Mouse (Mus musculus): ENCODE measurements around the gene Tmem50a. TPM values are rescaled to one million over a fixed set of nuclear protein-coding genes. Genes with fewer than 3 reads are reported as not detected.

Tmem50a gene
- polyA plus RNA-seq, 1 experiment from 2014 or later: 114 TPM

DNA sequence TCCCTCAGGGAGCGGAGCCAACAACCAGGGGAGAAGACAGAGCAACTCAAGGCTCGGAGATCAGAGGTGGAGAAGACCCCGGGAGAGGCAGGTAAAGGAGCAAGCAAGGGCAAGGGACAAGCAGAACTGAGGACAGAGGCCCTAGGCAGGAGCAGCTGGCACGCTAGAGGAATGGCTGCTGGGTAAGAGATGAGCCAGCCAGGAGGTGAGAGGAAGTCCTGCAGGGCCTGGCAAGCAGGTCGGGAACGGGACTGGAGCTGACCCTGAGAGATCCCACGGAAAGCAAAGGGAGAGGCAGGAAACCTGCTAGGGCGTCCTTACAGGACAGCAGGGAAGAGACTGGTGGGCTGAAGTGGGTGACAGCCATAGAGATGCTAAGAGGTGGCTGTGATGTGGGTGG is 13.7 kb downstream of the Tmem50a start:
- Histone ChIP-seq H3K27ac (ENCODE audit: low read depth, low read length) (no peak overlapping the region), H3K27me3 (ENCODE audit: control insufficient read depth, insufficient read depth, low read length) (no peaks in the 10 kb centered on the region), H3K9me3 (ENCODE audit: control insufficient read depth, low read length) (no peaks in the 10 kb centered on the region), H3K36me3 (ENCODE audit: control insufficient read depth, insufficient read depth, low read length) (peaks cover 8% of the 10 kb centered on the region; the same call in 1 of the 2 replicates), H3K9ac (ENCODE audit: low read length) (no peak overlapping the region), H3K4me3 (ENCODE audit: low read depth, low read length) (no peak overlapping the region), H3K4me2 (ENCODE audit: low read depth, low read length, severe bottlenecking) (no peak overlapping the region), H3K4me1 (replicated peaks; ENCODE audit: control insufficient read depth, insufficient read depth, low read length) (no peaks in the 10 kb centered on the region)
- no peak for ATAC-seq (replicated peaks; ENCODE audit: low FRiP score)
- WGBS: 89% methylated on average over 8 of the region's 8 CpGs
- no peak for DNase-seq (ENCODE audit: low spot score)

DNA sequence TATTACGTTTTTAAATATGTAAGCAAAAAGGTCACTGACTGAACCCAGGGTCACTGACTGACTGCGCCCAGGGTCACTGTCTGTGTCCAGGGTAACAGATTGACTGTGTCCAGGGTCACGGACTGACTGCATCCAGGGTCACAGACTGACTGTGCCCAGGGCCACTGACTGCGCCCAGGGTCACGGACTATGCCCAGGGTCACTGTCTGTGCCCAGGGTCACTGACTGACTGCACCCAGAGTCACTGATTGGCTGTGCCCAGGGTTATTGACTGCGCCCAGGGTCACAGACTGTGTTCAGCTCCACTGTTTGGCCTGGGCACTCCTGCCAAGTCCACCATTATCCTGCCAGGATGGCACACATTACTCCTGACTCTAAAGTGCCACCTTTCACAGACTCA is 17.6 kb downstream of the Tmem50a start:
- H3K4me2 ChIP-seq (ENCODE audit: low read depth, low read length, severe bottlenecking): no peak overlapping the region
- no peak overlapping the region for H3K27ac ChIP-seq (ENCODE audit: low read depth, low read length)
- H3K36me3 ChIP-seq (ENCODE audit: control insufficient read depth, insufficient read depth, low read length): no peaks in the 10 kb centered on the region; the same call in 1 of the 2 replicates
- no peak for DNase-seq (ENCODE audit: low spot score)
- H3K27me3 ChIP-seq (ENCODE audit: control insufficient read depth, insufficient read depth, low read length): no peaks in the 10 kb centered on the region
- ATAC-seq (replicated peaks; ENCODE audit: low FRiP score): no peak
- no peak overlapping the region for H3K9ac ChIP-seq (ENCODE audit: low read length)
- WGBS: 92% methylated on average over 6 of the region's 6 CpGs
- H3K4me3 ChIP-seq (ENCODE audit: low read depth, low read length): no peak overlapping the region
- H3K4me1 ChIP-seq (replicated peaks; ENCODE audit: control insufficient read depth, insufficient read depth, low read length): no peaks in the 10 kb centered on the region
- H3K9me3 ChIP-seq (ENCODE audit: control insufficient read depth, low read length): no peaks in the 10 kb centered on the region

DNA sequence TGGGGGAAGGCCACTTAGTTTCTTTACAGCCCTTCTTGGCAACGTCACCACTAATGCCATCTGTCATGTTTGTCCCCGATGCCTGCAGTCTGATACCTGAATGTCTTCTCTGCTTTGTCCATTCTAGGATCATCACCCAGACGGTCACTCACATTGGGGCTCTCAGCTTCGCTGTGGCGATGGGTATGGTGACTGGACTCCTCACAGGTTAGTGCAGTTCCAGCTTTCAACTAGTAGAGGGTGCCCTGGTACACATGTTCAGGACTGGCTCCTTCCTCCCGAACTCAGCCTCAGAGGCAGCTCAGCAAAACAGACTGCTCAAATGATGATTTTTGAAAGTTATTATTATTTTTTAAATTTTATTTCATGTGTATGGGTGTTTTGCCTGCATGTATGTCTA is 22.7 kb downstream of the Tmem50a start:
- WGBS: 85% methylated on average over 6 of the region's 6 CpGs
- Histone ChIP-seq H3K36me3 (ENCODE audit: control insufficient read depth, insufficient read depth, low read length) (no peaks in the 10 kb centered on the region; the same call in 1 of the 2 replicates), H3K9ac (ENCODE audit: low read length) (no peak overlapping the region), H3K4me2 (ENCODE audit: low read depth, low read length, severe bottlenecking) (no peak overlapping the region), H3K9me3 (ENCODE audit: control insufficient read depth, low read length) (no peaks in the 10 kb centered on the region), H3K4me3 (ENCODE audit: low read depth, low read length) (no peak overlapping the region), H3K4me1 (replicated peaks; ENCODE audit: control insufficient read depth, insufficient read depth, low read length) (no peaks in the 10 kb centered on the region), H3K27ac (ENCODE audit: low read depth, low read length) (no peak overlapping the region), H3K27me3 (ENCODE audit: control insufficient read depth, insufficient read depth, low read length) (no peaks in the 10 kb centered on the region)
- DNase-seq (ENCODE audit: low spot score) (no peak), ATAC-seq (replicated peaks; ENCODE audit: low FRiP score) (no peak)

DNA sequence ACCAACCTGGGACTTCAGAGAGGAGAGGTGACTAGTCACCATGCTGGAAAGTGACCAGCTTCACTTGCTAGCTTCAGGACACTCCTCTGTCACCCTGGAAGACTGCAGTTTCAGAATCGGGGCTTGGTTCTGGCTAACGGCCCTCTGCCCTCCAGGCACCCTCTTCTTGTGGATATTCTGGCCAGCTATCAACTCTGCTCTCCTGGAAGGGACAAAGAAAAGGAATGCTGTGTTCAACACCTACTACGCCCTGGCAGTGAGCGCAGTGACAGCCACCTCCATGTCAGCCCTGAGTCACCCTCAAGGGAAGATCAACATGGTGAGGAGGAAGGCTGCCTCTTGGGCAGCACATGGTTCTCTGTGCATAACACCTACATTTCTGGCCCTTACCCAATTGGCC is 30.5 kb downstream of the Tmem50a start:
- H3K27me3 ChIP-seq (ENCODE audit: control insufficient read depth, insufficient read depth, low read length): no peaks in the 10 kb centered on the region
- no peak overlapping the region for H3K4me3 ChIP-seq (ENCODE audit: low read depth, low read length)
- no peak overlapping the region for H3K27ac ChIP-seq (ENCODE audit: low read depth, low read length)
- DNase-seq (ENCODE audit: low spot score) (no peak), ATAC-seq (replicated peaks; ENCODE audit: low FRiP score) (no peak)
- 0 out of 2 replicates have a peak, but pooled peaks cover 2% of the 10 kb centered on the region for H3K4me1 ChIP-seq (replicated peaks; ENCODE audit: control insufficient read depth, insufficient read depth, low read length)
- WGBS: 95% methylated on average over 4 of the region's 4 CpGs
- no peaks in the 10 kb centered on the region for H3K36me3 ChIP-seq (ENCODE audit: control insufficient read depth, insufficient read depth, low read length)
- no peaks in the 10 kb centered on the region for H3K9me3 ChIP-seq (ENCODE audit: control insufficient read depth, low read length)
- H3K9ac ChIP-seq (ENCODE audit: low read length): no peak overlapping the region
- H3K4me2 ChIP-seq (ENCODE audit: low read depth, low read length, severe bottlenecking): no peak overlapping the region

DNA sequence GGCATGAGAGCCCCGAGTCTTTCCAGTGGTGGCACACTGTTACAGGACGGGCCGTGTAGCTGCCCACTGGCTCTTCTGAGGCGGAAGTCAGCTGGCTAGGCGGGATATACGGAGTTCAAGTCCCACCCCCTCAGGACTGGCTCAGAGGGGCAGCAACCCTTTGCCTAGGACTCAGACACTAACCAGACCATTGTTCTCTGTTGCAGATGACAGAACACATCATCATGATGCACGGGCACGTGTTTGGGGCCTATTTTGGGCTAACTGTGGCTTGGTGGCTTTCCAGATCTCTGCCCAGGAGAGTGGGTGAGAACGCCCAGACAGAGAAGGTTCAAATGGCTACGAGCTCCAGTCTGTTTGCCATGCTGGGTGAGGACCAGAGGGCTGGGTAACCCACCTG is 31.0 kb downstream of the Tmem50a start:
- Histone ChIP-seq H3K4me1 (replicated peaks; ENCODE audit: control insufficient read depth, insufficient read depth, low read length) (0 out of 2 replicates have a peak, but pooled peaks cover 2% of the 10 kb centered on the region), H3K9me3 (ENCODE audit: control insufficient read depth, low read length) (no peaks in the 10 kb centered on the region), H3K4me2 (ENCODE audit: low read depth, low read length, severe bottlenecking) (no peak overlapping the region), H3K27me3 (ENCODE audit: control insufficient read depth, insufficient read depth, low read length) (no peaks in the 10 kb centered on the region), H3K4me3 (ENCODE audit: low read depth, low read length) (no peak overlapping the region), H3K36me3 (ENCODE audit: control insufficient read depth, insufficient read depth, low read length) (no peaks in the 10 kb centered on the region), H3K27ac (ENCODE audit: low read depth, low read length) (no peak overlapping the region), H3K9ac (ENCODE audit: low read length) (no peak overlapping the region)
- ATAC-seq (replicated peaks; ENCODE audit: low FRiP score) (no peak), DNase-seq (ENCODE audit: low spot score) (no peak)
- WGBS: 88% methylated on average over 10 of the region's 10 CpGs

DNA sequence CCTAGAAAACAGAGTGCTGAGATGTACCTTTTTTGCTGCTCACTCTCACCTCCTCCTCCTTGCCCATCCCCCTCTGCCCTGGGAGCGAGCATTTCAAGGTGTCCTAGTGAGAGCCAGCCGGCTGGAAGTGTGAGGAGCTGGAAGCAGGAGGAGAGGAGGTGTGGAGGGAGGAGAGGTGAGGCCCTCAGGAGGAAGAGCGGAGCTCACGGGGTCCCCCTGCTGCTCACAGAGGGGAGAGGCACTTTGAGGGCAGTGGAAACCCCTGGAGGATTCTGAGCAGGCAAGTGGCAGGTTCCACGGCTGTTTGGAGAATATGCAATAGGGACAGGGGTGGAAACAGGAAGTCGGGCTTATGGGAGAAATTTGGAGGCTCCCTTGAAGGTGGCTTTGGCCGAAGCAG is 31.6 kb downstream of the Tmem50a start:
- H3K9ac ChIP-seq (ENCODE audit: low read length): no peak overlapping the region
- H3K27me3 ChIP-seq (ENCODE audit: control insufficient read depth, insufficient read depth, low read length): no peaks in the 10 kb centered on the region
- H3K27ac ChIP-seq (ENCODE audit: low read depth, low read length): no peak overlapping the region
- peak; percentile 73 for DNase-seq (ENCODE audit: low spot score)
- no peak overlapping the region for H3K4me3 ChIP-seq (ENCODE audit: low read depth, low read length)
- ATAC-seq (replicated peaks; ENCODE audit: low FRiP score): no peak
- no peaks in the 10 kb centered on the region for H3K9me3 ChIP-seq (ENCODE audit: control insufficient read depth, low read length)
- H3K36me3 ChIP-seq (ENCODE audit: control insufficient read depth, insufficient read depth, low read length): no peaks in the 10 kb centered on the region
- no peak overlapping the region for H3K4me2 ChIP-seq (ENCODE audit: low read depth, low read length, severe bottlenecking)
- 0 out of 2 replicates have a peak, but pooled peaks cover 2% of the 10 kb centered on the region for H3K4me1 ChIP-seq (replicated peaks; ENCODE audit: control insufficient read depth, insufficient read depth, low read length)
- 39% methylated on average over 7 of the region's 7 CpGs for WGBS

DNA sequence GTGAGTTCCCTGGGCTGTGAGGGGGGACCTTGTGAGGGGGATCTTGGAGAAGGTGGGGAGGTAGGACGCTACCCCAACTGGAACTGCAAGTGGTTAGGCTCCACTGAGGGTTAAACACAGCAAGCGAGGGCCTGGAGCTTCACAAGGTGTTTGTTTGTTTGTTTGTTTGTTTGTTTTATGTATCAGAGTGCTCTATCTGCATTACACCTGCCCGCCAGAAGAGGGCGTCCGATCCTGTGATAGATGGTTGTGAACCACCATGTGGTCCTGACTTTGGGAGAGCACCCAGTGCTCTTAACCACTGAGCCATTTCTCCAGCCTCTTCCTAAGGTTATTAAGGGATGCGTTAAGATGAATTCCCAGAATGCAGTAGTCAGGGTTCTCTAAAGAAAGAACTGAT is 34.8 kb downstream of the Tmem50a start:
- 29% methylated on average over 6 of the region's 6 CpGs for WGBS
- H3K36me3 ChIP-seq (ENCODE audit: control insufficient read depth, insufficient read depth, low read length): no peaks in the 10 kb centered on the region
- H3K9ac ChIP-seq (ENCODE audit: low read length): peak overlapping the region; percentile 14

DNA sequence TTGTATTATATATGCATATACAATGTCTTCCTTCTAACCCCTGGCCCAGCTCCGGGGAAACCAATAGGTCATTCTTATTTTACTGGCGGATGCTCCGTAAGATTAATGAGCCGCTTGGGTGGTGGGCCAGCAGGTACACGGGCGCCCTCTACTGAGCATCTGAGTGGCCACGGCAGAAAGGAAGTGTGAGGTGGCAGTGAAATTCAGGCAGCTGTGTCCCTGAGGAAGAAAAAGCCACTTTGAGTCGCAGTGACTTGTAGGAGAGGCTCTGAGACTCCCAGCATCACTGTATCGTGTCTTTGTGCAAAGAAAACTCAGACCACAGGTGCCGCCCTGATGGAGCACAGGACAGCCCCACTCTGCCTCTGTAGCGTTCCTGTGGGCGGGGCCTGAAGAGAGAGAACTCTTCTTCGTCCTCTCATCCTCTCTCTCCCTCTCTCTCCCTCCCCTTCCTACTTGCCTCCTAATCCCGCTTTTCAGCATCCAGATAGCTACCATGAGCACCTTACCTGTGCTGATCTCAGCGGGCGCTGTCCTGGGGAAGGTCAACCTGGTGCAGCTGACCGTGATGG is 35.3 kb downstream of the Tmem50a start:
- H3K36me3 ChIP-seq (ENCODE audit: control insufficient read depth, insufficient read depth, low read length): no peaks in the 10 kb centered on the region
- H3K27me3 ChIP-seq (ENCODE audit: control insufficient read depth, insufficient read depth, low read length): no peaks in the 10 kb centered on the region
- H3K9ac ChIP-seq (ENCODE audit: low read length): peak overlapping the region; percentile 14
- peak overlapping the region; percentile 47 for H3K4me2 ChIP-seq (ENCODE audit: low read depth, low read length, severe bottlenecking)
- H3K27ac ChIP-seq (ENCODE audit: low read depth, low read length): no peak overlapping the region
- ATAC-seq (replicated peaks; ENCODE audit: low FRiP score) (peak; percentile 27; the same call in 1 of the 2 replicates), DNase-seq (ENCODE audit: low spot score) (peak; percentile 84)
- H3K9me3 ChIP-seq (ENCODE audit: control insufficient read depth, low read length): no peaks in the 10 kb centered on the region
- WGBS: 3% methylated on average over 17 of the region's 17 CpGs
- 0 out of 2 replicates have a peak, but pooled peaks cover 2% of the 10 kb centered on the region for H3K4me1 ChIP-seq (replicated peaks; ENCODE audit: control insufficient read depth, insufficient read depth, low read length)
- H3K4me3 ChIP-seq (ENCODE audit: low read depth, low read length): peak overlapping the region; percentile 32

More for the DNA sequence above, 34.8 kb downstream of the Tmem50a start:
- Histone ChIP-seq H3K4me1 (replicated peaks; ENCODE audit: control insufficient read depth, insufficient read depth, low read length) (0 out of 2 replicates have a peak, but pooled peaks cover 2% of the 10 kb centered on the region), H3K4me3 (ENCODE audit: low read depth, low read length) (peak overlapping the region; percentile 32), H3K9me3 (ENCODE audit: control insufficient read depth, low read length) (no peaks in the 10 kb centered on the region), H3K27ac (ENCODE audit: low read depth, low read length) (no peak overlapping the region), H3K27me3 (ENCODE audit: control insufficient read depth, insufficient read depth, low read length) (no peaks in the 10 kb centered on the region), H3K4me2 (ENCODE audit: low read depth, low read length, severe bottlenecking) (peak overlapping the region; percentile 47; the same call in 1 of the 2 replicates)
- DNase-seq (ENCODE audit: low spot score) (no peak), ATAC-seq (replicated peaks; ENCODE audit: low FRiP score) (no peak)

DNA sequence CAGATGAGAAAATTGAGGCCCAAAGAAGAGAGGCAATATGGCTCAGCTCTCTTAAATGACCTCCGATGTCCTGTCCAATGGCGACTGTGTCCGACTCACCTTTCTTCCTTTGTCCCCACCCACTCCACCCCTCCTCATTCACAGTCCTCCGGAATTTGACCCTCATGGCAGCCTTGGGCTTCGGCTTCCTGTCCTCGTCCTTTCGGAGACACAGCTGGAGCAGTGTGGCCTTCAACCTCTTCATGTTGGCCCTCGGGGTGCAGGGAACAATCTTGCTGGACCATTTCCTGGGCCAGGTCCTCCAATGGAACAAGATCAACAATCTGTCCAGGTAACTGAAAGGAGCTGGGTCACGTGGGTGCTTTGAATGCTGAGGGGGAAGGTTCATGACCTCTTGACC is 38.7 kb downstream of the Tmem50a start:
- Histone ChIP-seq H3K4me3 (ENCODE audit: low read depth, low read length) (no peak overlapping the region), H3K27me3 (ENCODE audit: control insufficient read depth, insufficient read depth, low read length) (no peaks in the 10 kb centered on the region), H3K4me2 (ENCODE audit: low read depth, low read length, severe bottlenecking) (no peak overlapping the region), H3K27ac (ENCODE audit: low read depth, low read length) (no peak overlapping the region), H3K9ac (ENCODE audit: low read length) (no peak overlapping the region), H3K9me3 (ENCODE audit: control insufficient read depth, low read length) (no peaks in the 10 kb centered on the region), H3K36me3 (ENCODE audit: control insufficient read depth, insufficient read depth, low read length) (no peaks in the 10 kb centered on the region), H3K4me1 (replicated peaks; ENCODE audit: control insufficient read depth, insufficient read depth, low read length) (0 out of 2 replicates have a peak, but pooled peaks cover 2% of the 10 kb centered on the region)
- ATAC-seq (replicated peaks; ENCODE audit: low FRiP score) (no peak), DNase-seq (ENCODE audit: low spot score) (no peak)
- WGBS: 80% methylated on average over 9 of the region's 9 CpGs

Measured in forebrain, embryonic 11.5 days (tissue).